Mouse (Mus musculus): ENCODE data around the gene Uqcrq. TPM values are rescaled to one million over a fixed set of nuclear protein-coding genes. Genes with fewer than 3 reads are reported as not detected.
A peak's percentile ranks its signal among the peaks of the same experiment; 100 is the strongest.

The Uqcrq gene
- 1,000 to 10,000 TPM; 2,590 to 2,622 TPM for total RNA-seq (2021)
- long read RNA-seq, experiment 1, transcript Uqcrq-204 (2 exons, 375 nt): minor isoform, 40 of 5,380 reads
- long read RNA-seq, experiment 1, transcript Uqcrq-203 (3 exons, 405 nt): minor isoform, 170 of 5,380 reads
- long read RNA-seq, experiment 1, transcript Uqcrq-201 (2 exons, 1,521 nt): major isoform, 1,812 of 5,380 reads
- long read RNA-seq, experiment 1, partial matches to known transcripts: 3,345 of 5,380 reads
- long read RNA-seq, experiment 1, other reads (novel, unspliced or antisense): 13 of 5,380 reads
- long read RNA-seq, experiment 2, transcript Uqcrq-201 (2 exons, 1,521 nt): major isoform, 1,665 of 5,822 reads
- long read RNA-seq, experiment 2, transcript Uqcrq-204 (2 exons, 375 nt): minor isoform, 51 of 5,822 reads
- long read RNA-seq, experiment 2, transcript Uqcrq-203 (3 exons, 405 nt): minor isoform, 158 of 5,822 reads
- long read RNA-seq, experiment 2, partial matches to known transcripts: 3,931 of 5,822 reads
- long read RNA-seq, experiment 2, other reads (novel, unspliced or antisense): 17 of 5,822 reads

- DNase-seq: peak; percentile 98 to 99
These were observed at the start of gene Uqcrq, which contains the start of gene Gdf9 for GRCm38 (mm10) chr11:53430670-53431346. Gene Uqcrq, minus strand, starts transcription at chr11:53430831. Gene Gdf9, plus strand, starts transcription at chr11:53431023.

- DNase-seq: peak in 1 of 2 experiments; percentile 18
These were observed 49.2 kb upstream of the Uqcrq start, which contains the start of the genes Gm9945 and Sowaha for GRCm38 (mm10) chr11:53479783-53480301. Gene Gm9945, plus strand, starts transcription at chr11:53480166. Gene Sowaha, minus strand, starts transcription at chr11:53480274.

- DNase-seq: no peak
These were observed 48.6 kb upstream of the Uqcrq start for GRCm38 (mm10) chr11:53479171-53479782.

- no peak for DNase-seq
These were observed 47.9 kb upstream of the Uqcrq start for GRCm38 (mm10) chr11:53478383-53479170.

- no peak for DNase-seq
These were observed 47.2 kb upstream of the Uqcrq start for GRCm38 (mm10) chr11:53477833-53478232.

- DNase-seq: no peak
These were observed 45.0 kb upstream of the Uqcrq start for GRCm38 (mm10) chr11:53475620-53476019.

- no peak for DNase-seq
These were observed 42.1 kb upstream of the Uqcrq start for GRCm38 (mm10) chr11:53472709-53473108.

GRCm38 (mm10) chr11:53469968-53470695, 39.5 kb upstream of the Uqcrq start, which contains the start of gene Gm9837:
Gene Gm9837, minus strand, starts transcription at chr11:53470479.
- DNase-seq: peak; percentile 91 to 97

GRCm38 (mm10) chr11:53469294-53469967, 38.8 kb upstream of the Uqcrq start:
- no peak for DNase-seq

GRCm38 (mm10) chr11:53466231-53466971, 35.8 kb upstream of the Uqcrq start:
- DNase-seq: peak; percentile 72 to 88

GRCm38 (mm10) chr11:53463551-53464424, 33.2 kb upstream of the Uqcrq start:
- no peak for DNase-seq

- DNase-seq: no peak
These were observed 31.1 kb upstream of the Uqcrq start for GRCm38 (mm10) chr11:53461727-53462126.

GRCm38 (mm10) chr11:53460192-53460591, 29.6 kb upstream of the Uqcrq start:
- DNase-seq: no peak

GRCm38 (mm10) chr11:53458996-53459395, 28.4 kb upstream of the Uqcrq start:
- no peak for DNase-seq

GRCm38 (mm10) chr11:53457372-53457954, 26.8 kb upstream of the Uqcrq start:
- DNase-seq: peak in 1 of 2 experiments; percentile 34

- peak; percentile 66 to 75 for DNase-seq
These were observed 26.1 kb upstream of the Uqcrq start, which contains the start of the genes Gm10447 and Shroom1 for GRCm38 (mm10) chr11:53456474-53457371. Gene Gm10447, minus strand, starts transcription at chr11:53457110. Gene Shroom1, plus strand, starts transcription at chr11:53457205.
